In genomic region chr6:143143775-143144273, GRCm38 (mm10) we compare ENCODE assay signal across 8 mouse cellular contexts. TPM values are rescaled to one million over a fixed set of nuclear protein-coding genes. Genes with fewer than 3 reads are reported as not detected.
DNase-seq lines count a peak whose midpoint lies in the region; ATAC-seq and TF ChIP-seq lines count a peak whose summit lies in the region.

No protein-coding gene starts in this region.

- intact Hi-C loops in left cerebral cortex, adult 2 months (cut with DNase I), result no loop called here

- peak overlapping the region; percentile 49 for H3K4me3 ChIP-seq in left cerebral cortex, adult 2 months
- peak overlapping the region; percentile 42 for H3K4me3 ChIP-seq in hindbrain, embryonic 13.5 days
- H3K4me3 ChIP-seq in lung, postnatal 0 days (ENCODE audit: low read depth, low read length), result no peak overlapping the region

- peak; percentile 22 to 25 for DNase-seq in left cerebral cortex, adult 2 months (ENCODE audit: extremely low spot score in 1 of 2, low spot score in 2 of 2)
- no peak for DNase-seq in left cerebral cortex, adult 11 months (ENCODE audit: low spot score)
- peak; percentile 52 to 56 for DNase-seq in cerebellum, postnatal 25 days
- no peak for DNase-seq in lung, postnatal 0 days (ENCODE audit: low spot score)
- no peak for DNase-seq in Muller cell, postnatal 12 days (ENCODE audit: inconsistent ontology term)
- DNase-seq in adrenal gland, adult 18-20 months (ENCODE audit: low spot score in 2 of 2), result no peak
- DNase-seq in spleen, adult 18-20 months, result no peak

- peak overlapping the region; percentile 58 for H3K4me2 ChIP-seq in hindbrain, embryonic 13.5 days
- peak overlapping the region; percentile 48 for H3K4me2 ChIP-seq in lung, postnatal 0 days (replicated peaks; ENCODE audit: low read depth, low read length)

- no peaks in the 10 kb centered on the region for H3K36me3 ChIP-seq in hindbrain, embryonic 13.5 days
- no peaks in the 10 kb centered on the region for H3K36me3 ChIP-seq in lung, postnatal 0 days (ENCODE audit: insufficient read depth, low read length)

- H3K27me3 ChIP-seq in hindbrain, embryonic 13.5 days, result no peaks in the 10 kb centered on the region
- no peaks in the 10 kb centered on the region for H3K27me3 ChIP-seq in lung, postnatal 0 days (replicated peaks; ENCODE audit: insufficient read depth, low read length)

- ATAC-seq in hindbrain, embryonic 13.5 days (ENCODE audit: low FRiP score), result no peak
- no peak for ATAC-seq in lung, postnatal 0 days

- H3K27ac ChIP-seq in left cerebral cortex, adult 2 months, result no peak overlapping the region
- H3K27ac ChIP-seq in hindbrain, embryonic 13.5 days, result no peak overlapping the region
- no peak overlapping the region for H3K27ac ChIP-seq in lung, postnatal 0 days (ENCODE audit: low read length)

- 18% methylated on average over 19 of the region's 19 CpGs for WGBS in hindbrain, embryonic 13.5 days
- WGBS in lung, postnatal 0 days, result 20% methylated on average over 19 of the region's 19 CpGs

- TF ChIP-seq CTCF in left cerebral cortex, adult 2 months (IDR thresholded peaks at IDR 0.05), result no peak; the same call in 1 of the 2 replicates
- TF ChIP-seq CTCF in lung, postnatal 0 days (IDR thresholded peaks at IDR 0.05), result no peak

- no peaks in the 10 kb centered on the region for H3K9me3 ChIP-seq in hindbrain, embryonic 13.5 days
- no peaks in the 10 kb centered on the region for H3K9me3 ChIP-seq in lung, postnatal 0 days (ENCODE audit: low read length)

- TF ChIP-seq EP300 in lung, postnatal 0 days (IDR thresholded peaks at IDR 0.05), result no peak

- H3K9ac ChIP-seq in hindbrain, embryonic 13.5 days, result peak overlapping the region; percentile 52; the same call in 1 of the 2 replicates
- 0 out of 2 replicates have a peak overlapping the region, but pooled peaks have one; percentile 19 for H3K9ac ChIP-seq in lung, postnatal 0 days (replicated peaks; ENCODE audit: low read depth)

- H3K4me1 ChIP-seq in hindbrain, embryonic 13.5 days (replicated peaks), result peaks cover 4% of the 10 kb centered on the region; the same call in 1 of the 2 replicates
- no peaks in the 10 kb centered on the region for H3K4me1 ChIP-seq in lung, postnatal 0 days (ENCODE audit: insufficient read depth, low read depth, low read length)

RNA-seq across cellular contexts. Expression of gene Etnk1, which starts 23.2 kb away (rescaled TPM):
- total RNA-seq in left cerebral cortex, adult 2 months (2021), result 100 to 1,000 TPM; 199 to 201 TPM
- polyA plus RNA-seq in hindbrain, embryonic 13.5 days (2015; fragmentation: Nextera tagmentation; extraction: Ambion mirVana), result 35.2 and 36.3 TPM in 2 replicates
- polyA plus RNA-seq in lung, postnatal 0 days (2015; fragmentation: Nextera tagmentation; extraction: Ambion mirVana), result 11.1 and 12.6 TPM in 2 replicates
- total RNA-seq in adrenal gland, adult 18-20 months (2021), result 100 to 1,000 TPM in 1 of 2 experiments, 10 to 100 TPM in 1; 94.7 to 137 TPM

RNA-seq across cellular contexts. Expression of gene C2cd5, which starts 43.9 kb away (rescaled TPM):
- total RNA-seq in left cerebral cortex, adult 2 months (2021), result 100 to 1,000 TPM; 103 to 104 TPM
- 46.6 and 47.6 TPM in 2 replicates for polyA plus RNA-seq in hindbrain, embryonic 13.5 days (2015; fragmentation: Nextera tagmentation; extraction: Ambion mirVana)
- polyA plus RNA-seq in lung, postnatal 0 days (2015; fragmentation: Nextera tagmentation; extraction: Ambion mirVana), result 8.7 and 9.0 TPM in 2 replicates
- 10 to 100 TPM; 14.7 to 16.2 TPM for total RNA-seq in adrenal gland, adult 18-20 months (2021)

Comparison
In these comparisons a context has a peak if more than half of its experiments do, and no peak if none do; other contexts are left out.
1. DNase-seq: peak in left cerebral cortex, adult 2 months (2 of 2) and cerebellum, postnatal 25 days (2 of 2); none in left cerebral cortex, adult 11 months (single experiment), lung, postnatal 0 days (single experiment), Muller cell, postnatal 12 days (single experiment), adrenal gland, adult 18-20 months (0 of 2) and spleen, adult 18-20 months (0 of 2).
2. RNA of gene C2cd5, which starts 43.9 kb away (total RNA-seq): 103 to 104 TPM in left cerebral cortex, adult 2 months; 14.7 to 16.2 TPM in adrenal gland, adult 18-20 months; every median in the first group is over 4 times any median in the second.